Mouse (Mus musculus) kidney, adult 2 months (tissue): ENCODE results near the gene Tpcn1.

Experiments used
- CTCF ChIP-seq: fragments of 200-500 bp; conservative IDR thresholded peaks from 2 replicates; pipeline ENCODE4 v1.5.1; 2011; ENCODE audit warnings: low read depth, mild to moderate bottlenecking, control low read depth, low read length, moderate library complexity, mixed read lengths; ENCODE audit not compliant: insufficient read depth, insufficient read length
- POLR2A ChIP-seq: fragments of 200-500 bp; IDR thresholded peaks from one replicate; pipeline ENCODE4 v1.6.1; 2011; ENCODE audit warnings: low read depth, low read length, control low read depth

DNA sequence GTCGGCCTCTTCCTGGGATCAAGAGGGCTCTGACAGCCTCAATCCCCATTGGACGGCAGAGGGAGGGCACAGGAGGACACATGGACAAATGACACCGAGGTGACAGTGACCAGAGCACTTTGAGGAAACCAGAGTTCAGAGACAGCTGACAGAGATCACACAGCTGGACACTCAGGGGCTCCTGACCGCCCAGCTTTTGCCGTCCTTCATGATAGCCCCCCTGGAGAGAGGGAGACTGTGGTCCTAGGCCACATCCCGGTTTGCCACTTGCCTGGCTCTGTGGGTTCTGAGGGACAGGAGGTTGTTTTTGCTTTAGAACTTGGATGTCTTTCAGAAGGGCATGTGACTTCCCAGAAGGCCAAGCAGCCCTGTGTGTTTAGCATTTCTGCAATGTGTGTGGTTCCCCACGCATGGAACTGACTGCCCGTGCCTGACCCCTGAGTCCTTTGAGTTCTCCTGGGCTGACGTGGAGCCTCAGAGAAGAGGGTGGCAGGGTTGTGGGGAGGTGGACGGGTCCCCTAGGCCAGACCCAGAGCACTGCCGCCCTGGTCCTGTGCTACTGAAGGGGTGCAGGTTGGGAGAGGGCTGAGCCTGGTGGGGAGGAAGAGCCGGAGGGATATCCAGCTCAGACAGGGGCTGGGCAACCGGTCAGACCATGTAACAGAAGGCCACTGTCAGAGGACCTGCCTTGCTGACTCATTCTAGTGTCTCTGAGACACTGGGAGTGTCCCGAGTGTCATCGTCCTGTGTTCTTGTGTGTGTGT is 72.1 kb downstream of the Tpcn1 start:
- TF ChIP-seq POLR2A (no peak), CTCF (no peak)
